Mouse (Mus musculus) G1E (cell line): ENCODE data around the gene Fxyd1. TPM values are rescaled to one million over a fixed set of nuclear protein-coding genes. Genes with fewer than 3 reads are reported as not detected.

ENCODE experiments used
- ATAC-seq: 2 replicates; pipeline ENCODE4 v1.8.0; 2016; ENCODE audit warnings: mild to moderate bottlenecking; ENCODE audit not compliant: insufficient number of reproducible peaks, poor library complexity, low FRiP score, severe bottlenecking; ENCODE audit errors: extremely low read depth
- DNase-seq: peaks from one replicate; pipeline ENCODE4 v3.0.0; 2012; ENCODE audit warnings: low spot score
- H3K27me3 ChIP-seq: 2 replicates; pipeline ENCODE4 v1.6.1; 2012; ENCODE audit warnings: mild to moderate bottlenecking, low read length, inconsistent platforms; ENCODE audit not compliant: insufficient read depth
- H3K36me3 ChIP-seq: replicated peaks from 2 replicates; pipeline ENCODE3; 2012; ENCODE audit warnings: mild to moderate bottlenecking, inconsistent platforms
- H3K4me1 ChIP-seq: 2 replicates; pipeline ENCODE4 v1.6.1; 2012; ENCODE audit warnings: low read depth, low read length, inconsistent platforms, mixed read lengths; ENCODE audit not compliant: insufficient read depth
- H3K4me3 ChIP-seq: 2 replicates; pipeline ENCODE4 v1.5.1; 2012; ENCODE audit warnings: low read depth, mild to moderate bottlenecking, inconsistent platforms, low read length, moderate library complexity, mixed read lengths
- H3K9me3 ChIP-seq: replicated peaks from 2 replicates; pipeline ENCODE4 v1.6.1; 2012; ENCODE audit warnings: inconsistent platforms
- CTCF ChIP-seq: IDR thresholded peaks from 2 replicates; pipeline ENCODE4 v1.5.1; 2012; ENCODE audit warnings: low read depth, low read length, inconsistent platforms, mixed read lengths
- GATA1 ChIP-seq: IDR thresholded peaks from 2 replicates; pipeline ENCODE4 v1.6.1; 2012; ENCODE audit warnings: borderline replicate concordance, low read length, inconsistent platforms, mixed read lengths
- GATA2 ChIP-seq: IDR thresholded peaks from 2 replicates; pipeline ENCODE4 v1.6.1; 2012; ENCODE audit warnings: low read depth, low read length, inconsistent platforms, borderline replicate concordance
- POLR2AphosphoS5 ChIP-seq: IDR thresholded peaks from 2 replicates; pipeline ENCODE4 v1.6.1; 2012; ENCODE audit warnings: low read depth, low read length, inconsistent platforms; ENCODE audit not compliant: insufficient replicate concordance
- TAL1 ChIP-seq: conservative IDR thresholded peaks from 2 replicates; pipeline ENCODE4 v1.6.1; 2012; ENCODE audit warnings: low read depth, low read length, inconsistent platforms, mixed read lengths
- polyA plus RNA-seq: library from polyadenylated mRNA; stranded (reverse); fragments of >175 nt; gene quantifications from 2 replicates; pipeline ENCODE4 v1.2.3, GENCODE M21; 2012
- total RNA-seq, 2 experiments: library from RNA; stranded (forward) in 1 of 2; stranded (reverse) in 1 of 2; fragments of 200-1000 nt in 1 of 2; fragments of >200 nt in 1 of 2; fragmentation: Nextera tagmentation in 1 of 2; gene quantifications; 2 replicates each; pipeline ENCODE4 v1.2.3; 2014 to 2017

The Fxyd1 gene
- total and polyA plus RNA-seq, 3 experiments, result not detected

- DNase-seq, result no peak
- Histone ChIP-seq H3K9me3 (peaks cover 35% of the 10 kb centered on the region), H3K27me3 (no peaks in the 10 kb centered on the region), H3K4me3 (no peak overlapping the region), H3K4me1 (no peaks in the 10 kb centered on the region), H3K36me3 (no peaks in the 10 kb centered on the region)
- TF ChIP-seq GATA1, result no peak
- TF ChIP-seq POLR2AphosphoS5, result no peak
- TF ChIP-seq GATA2, result no peak
- TF ChIP-seq CTCF, result no peak
- TF ChIP-seq TAL1, result no peak
- ATAC-seq, result no peak
Observed at GRCm38 (mm10) chr7:31063074-31063560, 6.1 kb upstream of the Fxyd1 start.

DNA sequence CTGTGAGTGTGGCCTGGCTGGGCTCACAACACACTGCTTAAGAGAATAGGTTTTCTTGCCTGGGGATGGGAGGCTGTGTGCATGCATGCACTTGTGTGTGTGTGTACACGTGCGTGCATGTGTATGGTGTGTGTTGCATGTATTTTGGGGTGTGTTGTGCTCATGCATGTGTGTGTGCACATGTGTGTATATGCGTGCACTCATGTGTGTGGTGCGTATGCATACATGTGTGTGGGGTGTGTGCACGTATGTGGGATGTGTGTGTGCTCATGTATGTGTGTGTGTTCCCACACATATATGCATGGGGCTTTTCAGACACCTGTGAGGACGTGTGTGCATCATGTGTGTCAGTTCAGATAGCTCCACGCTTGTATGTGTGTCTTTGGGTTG lies 3.6 kb upstream of the Fxyd1 start:
- Histone ChIP-seq H3K36me3 (no peaks in the 10 kb centered on the region), H3K9me3 (peaks cover 31% of the 10 kb centered on the region), H3K4me3 (no peak overlapping the region), H3K27me3 (no peaks in the 10 kb centered on the region), H3K4me1 (no peaks in the 10 kb centered on the region)
- no peak for ATAC-seq
- TF ChIP-seq GATA2, result no peak
- TF ChIP-seq CTCF, result no peak
- no peak for TF ChIP-seq TAL1
- no peak for TF ChIP-seq GATA1
- TF ChIP-seq POLR2AphosphoS5, result no peak
- DNase-seq, result no peak

GRCm38 (mm10) chr7:31059919-31060620 lies 3.1 kb upstream of the Fxyd1 start:
- no peak for DNase-seq
- no peak overlapping the region for H3K4me3 ChIP-seq
- H3K36me3 ChIP-seq, result no peaks in the 10 kb centered on the region
- no peaks in the 10 kb centered on the region for H3K27me3 ChIP-seq
- no peaks in the 10 kb centered on the region for H3K4me1 ChIP-seq
- TF ChIP-seq POLR2AphosphoS5 (no peak), TAL1 (no peak), GATA1 (no peak), GATA2 (no peak), CTCF (no peak)
- no peak for ATAC-seq
- peaks cover 31% of the 10 kb centered on the region for H3K9me3 ChIP-seq

DNA sequence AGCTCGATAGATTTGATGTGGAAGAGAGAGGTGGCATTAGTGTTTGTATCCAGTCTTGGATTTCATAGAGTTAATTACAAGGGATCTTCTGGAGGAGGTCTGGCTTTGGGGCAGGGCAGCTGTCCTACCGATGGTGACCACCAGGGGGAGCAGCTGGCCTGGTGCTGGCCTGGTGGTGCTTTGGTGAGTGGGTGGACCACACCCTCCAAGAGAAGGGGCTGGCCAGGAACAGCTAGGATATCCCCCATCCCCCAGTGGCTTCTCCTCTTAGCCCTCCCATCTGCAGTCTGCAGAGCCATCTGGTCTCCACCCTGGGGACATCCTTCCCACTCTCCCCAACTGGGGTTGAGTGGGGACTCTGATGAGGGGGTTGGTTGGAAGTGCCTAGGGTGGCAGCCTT lies 2.1 kb upstream of the Fxyd1 start, which contains the start of gene Lgi4:
Lgi4 (plus strand) TSS at position 235 of the 400 bp plus-strand sequence.
- ATAC-seq, result peak; percentile 34; the same call in 1 of the 2 replicates
- no peaks in the 10 kb centered on the region for H3K27me3 ChIP-seq

DNA sequence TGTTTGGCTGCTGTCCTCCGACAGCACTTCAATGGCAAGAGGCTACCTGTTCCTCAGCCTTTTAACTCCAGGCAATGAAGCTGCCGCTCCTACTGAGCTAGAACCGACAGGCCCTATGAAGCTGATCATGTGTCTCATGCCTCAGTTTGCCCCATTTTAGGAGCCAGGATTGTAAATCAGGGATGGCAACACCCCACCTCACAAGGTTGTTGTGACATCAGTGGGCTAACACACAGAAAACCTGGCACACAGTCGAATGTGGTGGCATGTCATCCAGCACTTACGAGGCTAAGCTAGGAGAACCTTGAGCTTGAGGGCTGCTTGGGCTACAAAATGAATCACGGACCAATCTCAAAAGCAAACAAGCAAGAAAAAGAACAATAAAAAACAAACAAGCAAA lies 1.2 kb upstream of the Fxyd1 start:
- no peak for DNase-seq
- Histone ChIP-seq H3K27me3 (no peaks in the 10 kb centered on the region), H3K36me3 (no peaks in the 10 kb centered on the region), H3K4me3 (no peak overlapping the region), H3K9me3 (peaks cover 45% of the 10 kb centered on the region), H3K4me1 (no peaks in the 10 kb centered on the region)
- TF ChIP-seq GATA2 (no peak), GATA1 (no peak), TAL1 (no peak), POLR2AphosphoS5 (no peak), CTCF (no peak)
- ATAC-seq, result no peak

More for the DNA sequence above, 2.1 kb upstream of the Fxyd1 start, which contains the start of gene Lgi4:
- Histone ChIP-seq H3K9me3 (peaks cover 40% of the 10 kb centered on the region), H3K4me3 (no peak within 1 kb of the TSS), H3K36me3 (no peaks in the 10 kb centered on the region), H3K4me1 (no peaks in the 10 kb centered on the region)
- peak; percentile 47 for DNase-seq
- TF ChIP-seq CTCF (peak; percentile 86), POLR2AphosphoS5 (no peak)

DNA sequence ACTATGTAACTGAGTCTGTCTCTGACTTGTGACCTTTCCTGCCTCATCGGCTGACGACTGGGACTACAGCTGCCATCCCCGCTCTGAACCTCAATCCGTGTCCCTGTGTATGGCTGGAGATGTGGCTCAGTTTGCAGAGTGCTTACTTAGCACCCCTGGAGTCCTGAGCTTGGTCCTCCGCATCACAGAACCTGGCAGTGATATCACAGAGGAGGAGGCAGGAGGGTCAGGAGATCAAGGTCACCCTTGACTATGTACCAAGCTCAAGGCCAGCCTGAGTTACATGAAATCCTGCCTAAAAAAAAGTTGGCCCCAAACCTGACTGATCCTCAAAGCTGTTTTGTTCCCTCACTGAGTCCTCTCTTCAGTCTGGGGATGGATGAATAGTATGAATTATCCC lies 731 bp upstream of the Fxyd1 start:
- H3K4me1 ChIP-seq, result no peaks in the 10 kb centered on the region
- H3K4me3 ChIP-seq, result no peak overlapping the region
- ATAC-seq (no peak), DNase-seq (no peak)
- TF ChIP-seq GATA1 (no peak), CTCF (no peak), POLR2AphosphoS5 (no peak), TAL1 (no peak), GATA2 (no peak)
- no peaks in the 10 kb centered on the region for H3K27me3 ChIP-seq
- peaks cover 46% of the 10 kb centered on the region for H3K9me3 ChIP-seq
- no peaks in the 10 kb centered on the region for H3K36me3 ChIP-seq

DNA sequence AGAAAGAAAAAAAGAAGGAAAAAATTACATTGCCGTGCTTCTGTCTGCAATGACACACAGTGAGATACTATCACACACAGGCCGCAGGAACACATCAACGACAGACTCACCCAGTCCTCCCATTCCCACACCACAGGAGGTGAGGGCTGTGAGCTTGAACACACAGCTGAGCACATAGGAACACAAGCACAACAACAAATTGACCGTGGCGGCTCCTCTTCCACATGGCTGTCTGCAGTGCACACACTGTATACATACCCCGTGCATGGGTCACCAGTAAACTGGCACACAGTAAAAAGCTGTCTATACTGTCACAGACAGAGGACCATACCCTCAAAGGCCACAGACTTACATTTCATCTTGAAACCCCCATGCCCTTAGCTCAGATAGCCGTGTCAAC lies 551 bp downstream of the Fxyd1 start:
- ATAC-seq, result no peak

More for the DNA sequence above, 551 bp downstream of the Fxyd1 start:
- H3K36me3 ChIP-seq, result no peaks in the 10 kb centered on the region
- no peak for TF ChIP-seq GATA2
- no peak for TF ChIP-seq POLR2AphosphoS5
- no peak for TF ChIP-seq TAL1
- TF ChIP-seq CTCF, result no peak
- no peak for TF ChIP-seq GATA1
- H3K27me3 ChIP-seq, result peaks cover 4% of the 10 kb centered on the region; the same call in 1 of the 2 replicates
- no peak overlapping the region for H3K4me3 ChIP-seq
- H3K4me1 ChIP-seq, result no peaks in the 10 kb centered on the region
- DNase-seq, result no peak
- H3K9me3 ChIP-seq, result peaks cover 52% of the 10 kb centered on the region
